Mouse (Mus musculus): ENCODE measurements around the gene Rhox2f. TPM values are rescaled to one million over a fixed set of nuclear protein-coding genes. Genes with fewer than 3 reads are reported as not detected.
"Not testable (repeated sequence)": the region's sequence is repeated elsewhere in the genome, so short reads cannot be mapped to it uniquely, and the experiment has no call there.

Rhox2f gene
- polyA plus RNA-seq (2014; fragmentation: Nextera tagmentation; extraction: Ambion mirVana): not detected in 2 replicates

GRCm38 (mm10) chrX:37571105-37571504 is at the start of gene Rhox2f:
Gene Rhox2f (plus strand): TSS chrX:37571405.
- not testable (repeated sequence) for H3K27ac ChIP-seq (ENCODE audit: low read depth, low read length); H3K9ac ChIP-seq (ENCODE audit: low read depth, low read length); ATAC-seq (replicated peaks; ENCODE audit: insufficient number of reproducible peaks, low FRiP score, low TSS enrichment); H3K4me2 ChIP-seq; H3K4me3 ChIP-seq (ENCODE audit: low read depth, low read length); H3K36me3 ChIP-seq (ENCODE audit: control insufficient read depth, insufficient read depth, low read length); H3K9me3 ChIP-seq (replicated peaks; ENCODE audit: control insufficient read depth, low read length); H3K4me1 ChIP-seq (ENCODE audit: control insufficient read depth, insufficient read depth, low read length); H3K27me3 ChIP-seq (ENCODE audit: control insufficient read depth, insufficient read depth, low read length)
- WGBS (ENCODE audit: insufficient replicate concordance): 79% methylated on average over 5 of the region's 8 CpGs

DNA sequence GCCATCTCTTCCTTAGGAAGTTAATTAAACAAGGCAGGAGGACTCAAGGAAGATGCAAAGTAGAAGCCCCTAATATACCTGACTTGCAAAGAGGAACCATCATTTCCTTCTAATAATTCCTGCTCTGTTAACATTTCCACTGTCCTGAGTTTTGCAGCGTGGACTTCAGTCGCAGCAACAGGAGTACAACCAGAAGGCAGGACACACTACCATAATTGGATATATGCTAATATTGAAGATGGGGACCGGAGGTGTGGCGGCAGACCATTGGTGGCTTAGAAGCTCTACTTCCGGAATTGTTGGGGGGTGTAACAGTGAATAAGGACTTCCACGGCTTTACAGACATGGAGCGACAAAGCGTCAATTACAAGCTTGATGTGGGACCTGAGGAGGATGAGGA is 41.1 kb upstream of the Rhox2f start, which contains the start of gene Rhox2e:
TSS of gene Rhox2e (plus strand) at position 301 of the 400 bp plus-strand sequence.
- H3K4me2 ChIP-seq; H3K27me3 ChIP-seq (ENCODE audit: control insufficient read depth, insufficient read depth, low read length); H3K4me3 ChIP-seq (ENCODE audit: low read depth, low read length); H3K9me3 ChIP-seq (replicated peaks; ENCODE audit: control insufficient read depth, low read length); H3K4me1 ChIP-seq (ENCODE audit: control insufficient read depth, insufficient read depth, low read length); H3K9ac ChIP-seq (ENCODE audit: low read depth, low read length); H3K27ac ChIP-seq (ENCODE audit: low read depth, low read length); H3K36me3 ChIP-seq (ENCODE audit: control insufficient read depth, insufficient read depth, low read length); ATAC-seq (replicated peaks; ENCODE audit: insufficient number of reproducible peaks, low FRiP score, low TSS enrichment): not testable (repeated sequence)
- WGBS (ENCODE audit: insufficient replicate concordance): 74% methylated on average over 2 of the region's 8 CpGs

DNA sequence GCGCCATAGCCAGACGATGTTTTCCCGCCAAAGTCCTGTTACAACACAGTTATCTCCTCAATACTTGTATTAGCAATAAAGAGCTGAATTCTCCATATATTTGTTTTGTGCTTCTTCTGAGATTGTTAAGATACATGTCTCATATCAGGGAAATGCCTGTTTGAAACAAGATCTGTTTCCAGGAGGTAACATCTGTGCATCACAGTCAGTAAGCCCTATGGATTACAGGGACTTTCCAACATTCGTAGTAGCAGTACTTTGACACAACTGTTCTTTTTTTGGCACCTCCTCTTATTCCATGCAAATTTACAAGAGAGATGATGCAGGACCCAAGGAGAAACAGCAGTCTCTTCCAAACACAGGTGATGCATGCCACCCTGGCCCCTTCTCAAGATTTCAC is 29.5 kb upstream of the Rhox2f start, which contains the start of gene Rhox3e:
TSS of gene Rhox3e (plus strand) at position 301 of the 400 bp plus-strand sequence.
- not testable (repeated sequence) for H3K4me2 ChIP-seq; H3K4me1 ChIP-seq (ENCODE audit: control insufficient read depth, insufficient read depth, low read length); H3K4me3 ChIP-seq (ENCODE audit: low read depth, low read length); H3K9me3 ChIP-seq (replicated peaks; ENCODE audit: control insufficient read depth, low read length); H3K36me3 ChIP-seq (ENCODE audit: control insufficient read depth, insufficient read depth, low read length); H3K27me3 ChIP-seq (ENCODE audit: control insufficient read depth, insufficient read depth, low read length); H3K9ac ChIP-seq (ENCODE audit: low read depth, low read length); H3K27ac ChIP-seq (ENCODE audit: low read depth, low read length); ATAC-seq (replicated peaks; ENCODE audit: insufficient number of reproducible peaks, low FRiP score, low TSS enrichment)
- WGBS (ENCODE audit: insufficient replicate concordance): no CpG with 5 or more reads among the region's 4 CpGs

DNA sequence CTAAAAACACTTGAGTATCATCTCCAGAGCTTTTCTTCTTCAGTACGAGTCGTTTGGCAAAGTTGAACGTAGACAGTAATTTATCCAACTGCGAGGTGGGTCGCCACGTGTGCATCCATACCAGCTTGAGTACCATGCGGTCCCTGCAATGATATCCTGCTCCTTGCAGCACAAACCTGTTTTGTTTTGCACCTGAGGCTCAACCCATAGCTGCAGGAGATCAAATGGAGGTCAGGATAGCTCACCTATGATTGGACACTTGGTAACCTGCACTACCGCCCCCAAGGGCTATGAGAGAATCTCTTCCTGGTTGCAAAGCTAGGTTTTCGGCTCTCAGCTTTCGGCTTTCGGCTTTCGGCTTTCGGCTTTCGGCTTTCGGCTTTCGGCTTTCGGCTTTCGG is 14.1 kb upstream of the Rhox2f start, which contains the start of gene Rhox4e:
TSS of gene Rhox4e (plus strand) at position 301 of the 400 bp plus-strand sequence.
- H3K4me2 ChIP-seq; ATAC-seq (replicated peaks; ENCODE audit: insufficient number of reproducible peaks, low FRiP score, low TSS enrichment); H3K36me3 ChIP-seq (ENCODE audit: control insufficient read depth, insufficient read depth, low read length); H3K4me1 ChIP-seq (ENCODE audit: control insufficient read depth, insufficient read depth, low read length); H3K4me3 ChIP-seq (ENCODE audit: low read depth, low read length); H3K27ac ChIP-seq (ENCODE audit: low read depth, low read length); H3K9ac ChIP-seq (ENCODE audit: low read depth, low read length); H3K27me3 ChIP-seq (ENCODE audit: control insufficient read depth, insufficient read depth, low read length); H3K9me3 ChIP-seq (replicated peaks; ENCODE audit: control insufficient read depth, low read length): not testable (repeated sequence)
- 79% methylated on average over 10 of the region's 18 CpGs for WGBS (ENCODE audit: insufficient replicate concordance)

GRCm38 (mm10) chrX:37572638-37573037 is 1.4 kb downstream of the Rhox2f start:
- not testable (repeated sequence) for H3K36me3 ChIP-seq (ENCODE audit: control insufficient read depth, insufficient read depth, low read length); H3K4me3 ChIP-seq (ENCODE audit: low read depth, low read length); H3K9ac ChIP-seq (ENCODE audit: low read depth, low read length); H3K4me1 ChIP-seq (ENCODE audit: control insufficient read depth, insufficient read depth, low read length); H3K9me3 ChIP-seq (replicated peaks; ENCODE audit: control insufficient read depth, low read length); H3K27me3 ChIP-seq (ENCODE audit: control insufficient read depth, insufficient read depth, low read length); H3K27ac ChIP-seq (ENCODE audit: low read depth, low read length); H3K4me2 ChIP-seq; ATAC-seq (replicated peaks; ENCODE audit: insufficient number of reproducible peaks, low FRiP score, low TSS enrichment)
- 59% methylated on average over 2 of the region's 2 CpGs for WGBS (ENCODE audit: insufficient replicate concordance)

DNA sequence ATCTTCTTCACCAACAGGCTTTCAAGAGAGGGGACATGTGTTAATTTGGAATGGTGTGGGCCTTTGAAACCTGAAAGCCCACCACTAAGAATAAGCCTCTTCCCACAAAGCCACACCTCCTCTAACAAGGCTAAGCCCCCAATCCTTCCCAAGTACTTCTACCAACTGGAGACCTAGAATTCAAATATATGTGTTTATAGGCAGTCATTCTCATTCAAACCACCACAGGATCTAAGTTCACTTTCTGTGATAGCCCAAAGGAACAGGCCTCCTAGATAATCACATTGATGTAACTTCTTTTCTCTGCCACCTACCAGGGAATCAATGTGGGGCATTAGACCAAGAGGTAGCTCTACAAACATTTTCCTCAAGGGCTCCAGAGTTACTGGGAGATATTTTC is 9.5 kb downstream of the Rhox2f start, which contains the start of gene Rhox3f:
TSS of gene Rhox3f (plus strand) at position 301 of the 400 bp plus-strand sequence.
- not testable (repeated sequence) for H3K4me3 ChIP-seq (ENCODE audit: low read depth, low read length); H3K9ac ChIP-seq (ENCODE audit: low read depth, low read length); H3K9me3 ChIP-seq (replicated peaks; ENCODE audit: control insufficient read depth, low read length); H3K4me2 ChIP-seq; H3K27me3 ChIP-seq (ENCODE audit: control insufficient read depth, insufficient read depth, low read length); ATAC-seq (replicated peaks; ENCODE audit: insufficient number of reproducible peaks, low FRiP score, low TSS enrichment); H3K36me3 ChIP-seq (ENCODE audit: control insufficient read depth, insufficient read depth, low read length); H3K4me1 ChIP-seq (ENCODE audit: control insufficient read depth, insufficient read depth, low read length); H3K27ac ChIP-seq (ENCODE audit: low read depth, low read length)

DNA sequence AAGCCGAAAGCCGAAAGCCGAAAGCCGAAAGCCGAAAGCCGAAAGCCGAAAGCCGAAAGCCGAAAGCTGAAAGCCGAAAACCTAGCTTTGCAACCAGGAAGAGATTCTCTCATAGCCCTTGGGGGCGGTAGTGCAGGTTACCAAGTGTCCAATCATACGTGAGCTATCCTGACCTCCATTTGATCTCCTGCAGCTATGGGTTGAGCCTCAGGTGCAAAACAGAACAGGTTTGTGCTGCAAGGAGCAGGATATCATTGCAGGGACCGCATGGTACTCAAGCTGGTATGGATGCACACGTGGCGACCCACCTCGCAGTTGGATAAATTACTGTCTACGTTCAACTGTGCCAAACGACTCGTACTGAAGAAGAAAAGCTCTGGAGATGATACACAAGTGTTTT is 36.4 kb downstream of the Rhox2f start, which contains the start of gene Rhox4f:
TSS of gene Rhox4f (minus strand) at position 101 of the 400 bp plus-strand sequence.
- 94% methylated on average over 15 of the region's 19 CpGs for WGBS (ENCODE audit: insufficient replicate concordance)
- ATAC-seq (replicated peaks; ENCODE audit: insufficient number of reproducible peaks, low FRiP score, low TSS enrichment); H3K27me3 ChIP-seq (ENCODE audit: control insufficient read depth, insufficient read depth, low read length); H3K4me1 ChIP-seq (ENCODE audit: control insufficient read depth, insufficient read depth, low read length); H3K27ac ChIP-seq (ENCODE audit: low read depth, low read length); H3K9me3 ChIP-seq (replicated peaks; ENCODE audit: control insufficient read depth, low read length); H3K9ac ChIP-seq (ENCODE audit: low read depth, low read length); H3K4me2 ChIP-seq; H3K4me3 ChIP-seq (ENCODE audit: low read depth, low read length); H3K36me3 ChIP-seq (ENCODE audit: control insufficient read depth, insufficient read depth, low read length): not testable (repeated sequence)

Other genes starting within 250 kb of the Rhox2f start
- not detected in 2 replicates for gene Rhox3a2, start 191.4 kb upstream of the Rhox2f start, polyA plus RNA-seq (2014; fragmentation: Nextera tagmentation; extraction: Ambion mirVana)
- gene Rhox4a2, start 180.6 kb upstream of the Rhox2f start, polyA plus RNA-seq (2014; fragmentation: Nextera tagmentation; extraction: Ambion mirVana): 0.17 and 0.42 TPM in 2 replicates
- gene Rhox2b, start 159.3 kb upstream of the Rhox2f start, polyA plus RNA-seq (2014; fragmentation: Nextera tagmentation; extraction: Ambion mirVana): not detected in 2 replicates
- not detected in 2 replicates for gene Rhox4b, start 138.9 kb upstream of the Rhox2f start, polyA plus RNA-seq (2014; fragmentation: Nextera tagmentation; extraction: Ambion mirVana)
- not detected in 2 replicates for gene Rhox2c, start 117.7 kb upstream of the Rhox2f start, polyA plus RNA-seq (2014; fragmentation: Nextera tagmentation; extraction: Ambion mirVana)
- not detected in 2 replicates for gene Rhox3c, start 112.8 kb upstream of the Rhox2f start, polyA plus RNA-seq (2014; fragmentation: Nextera tagmentation; extraction: Ambion mirVana)
- gene Rhox4c, start 91.1 kb upstream of the Rhox2f start, polyA plus RNA-seq (2014; fragmentation: Nextera tagmentation; extraction: Ambion mirVana): not detected in 2 replicates
- not detected in 2 replicates for gene Rhox2d, start 78.0 kb upstream of the Rhox2f start, polyA plus RNA-seq (2014; fragmentation: Nextera tagmentation; extraction: Ambion mirVana)
- gene Rhox4d, start 57.0 kb upstream of the Rhox2f start, polyA plus RNA-seq (2014; fragmentation: Nextera tagmentation; extraction: Ambion mirVana): not detected in 2 replicates
- gene Rhox2e, start 41.0 kb upstream of the Rhox2f start, polyA plus RNA-seq (2014; fragmentation: Nextera tagmentation; extraction: Ambion mirVana): not detected in 2 replicates
- gene Rhox3e, start 29.4 kb upstream of the Rhox2f start, polyA plus RNA-seq (2014; fragmentation: Nextera tagmentation; extraction: Ambion mirVana): not detected in 2 replicates
- gene Rhox4e, start 14.0 kb upstream of the Rhox2f start, polyA plus RNA-seq (2014; fragmentation: Nextera tagmentation; extraction: Ambion mirVana): not detected in 2 replicates
- gene Rhox3f, start 9.6 kb downstream of the Rhox2f start, polyA plus RNA-seq (2014; fragmentation: Nextera tagmentation; extraction: Ambion mirVana): not detected in 2 replicates
- not detected in 2 replicates for gene Rhox4f, start 36.3 kb downstream of the Rhox2f start, polyA plus RNA-seq (2014; fragmentation: Nextera tagmentation; extraction: Ambion mirVana)
- gene Rhox3g, start 57.2 kb downstream of the Rhox2f start, polyA plus RNA-seq (2014; fragmentation: Nextera tagmentation; extraction: Ambion mirVana): not detected in 2 replicates
- gene Rhox2g, start 72.1 kb downstream of the Rhox2f start, polyA plus RNA-seq (2014; fragmentation: Nextera tagmentation; extraction: Ambion mirVana): not detected in 2 replicates
- gene Rhox4g, start 79.9 kb downstream of the Rhox2f start, polyA plus RNA-seq (2014; fragmentation: Nextera tagmentation; extraction: Ambion mirVana): not detected in 2 replicates
- gene Rhox3h, start 97.4 kb downstream of the Rhox2f start, polyA plus RNA-seq (2014; fragmentation: Nextera tagmentation; extraction: Ambion mirVana): not detected in 2 replicates
- gene Rhox2h, start 101.9 kb downstream of the Rhox2f start, polyA plus RNA-seq (2014; fragmentation: Nextera tagmentation; extraction: Ambion mirVana): not detected in 2 replicates
- gene Rhox5, start 233.4 kb downstream of the Rhox2f start, polyA plus RNA-seq (2014; fragmentation: Nextera tagmentation; extraction: Ambion mirVana): 13.7 and 16.5 TPM in 2 replicates